Mouse (Mus musculus) brain, embryonic 14.5 days (tissue): ENCODE data around the gene Zdhhc22.

Experiments
- CTCF ChIP-seq: fragments of 200-500 bp; IDR thresholded peaks from 2 replicates; pipeline ENCODE4 v1.5.1; 2012; ENCODE audit warnings: inconsistent platforms, mild to moderate bottlenecking, moderate library complexity, borderline replicate concordance; ENCODE audit not compliant: insufficient read depth, insufficient read length; ENCODE audit errors: extremely low read depth
- POLR2A ChIP-seq: fragments of 200-500 bp; IDR thresholded peaks from 2 replicates; pipeline ENCODE4 v1.6.1; 2012; ENCODE audit warnings: mild to moderate bottlenecking, inconsistent platforms, borderline replicate concordance; ENCODE audit not compliant: poor library complexity, insufficient read depth, insufficient read length, severe bottlenecking; ENCODE audit errors: extremely low read depth

GRCm38 (mm10) chr12:86931919-86932574 is 58.2 kb downstream of the Zdhhc22 start:
- TF ChIP-seq CTCF: no peak
- TF ChIP-seq POLR2A: no peak
